Mouse (Mus musculus) embryonic stem cell, embryonic (primary cell): ENCODE measurements around the gene Wdr75.

Experiments
- CTCF ChIA-PET, 4 experiments: fragments of 300-600 bp in 2 of 4; fragments of 350-600 bp in 2 of 4; sonication (Branson Sonifier 250); formaldehyde crosslinking; loops; one replicate each; lab custom pipeline; 2022; ENCODE audit warnings: inconsistent platforms in 2 of 4; lab: Charles Lee
- POLR2A ChIA-PET, 4 experiments: fragments of 300-600 bp in 2 of 4; fragments of 350-600 bp in 2 of 4; sonication (Branson Sonifier 250); formaldehyde crosslinking; loops; one replicate each; lab custom pipeline; 2022; ENCODE audit warnings: antibody characterized with exemption in 4 of 4, inconsistent platforms in 1 of 4; lab: Charles Lee

Wdr75 gene

DNA sequence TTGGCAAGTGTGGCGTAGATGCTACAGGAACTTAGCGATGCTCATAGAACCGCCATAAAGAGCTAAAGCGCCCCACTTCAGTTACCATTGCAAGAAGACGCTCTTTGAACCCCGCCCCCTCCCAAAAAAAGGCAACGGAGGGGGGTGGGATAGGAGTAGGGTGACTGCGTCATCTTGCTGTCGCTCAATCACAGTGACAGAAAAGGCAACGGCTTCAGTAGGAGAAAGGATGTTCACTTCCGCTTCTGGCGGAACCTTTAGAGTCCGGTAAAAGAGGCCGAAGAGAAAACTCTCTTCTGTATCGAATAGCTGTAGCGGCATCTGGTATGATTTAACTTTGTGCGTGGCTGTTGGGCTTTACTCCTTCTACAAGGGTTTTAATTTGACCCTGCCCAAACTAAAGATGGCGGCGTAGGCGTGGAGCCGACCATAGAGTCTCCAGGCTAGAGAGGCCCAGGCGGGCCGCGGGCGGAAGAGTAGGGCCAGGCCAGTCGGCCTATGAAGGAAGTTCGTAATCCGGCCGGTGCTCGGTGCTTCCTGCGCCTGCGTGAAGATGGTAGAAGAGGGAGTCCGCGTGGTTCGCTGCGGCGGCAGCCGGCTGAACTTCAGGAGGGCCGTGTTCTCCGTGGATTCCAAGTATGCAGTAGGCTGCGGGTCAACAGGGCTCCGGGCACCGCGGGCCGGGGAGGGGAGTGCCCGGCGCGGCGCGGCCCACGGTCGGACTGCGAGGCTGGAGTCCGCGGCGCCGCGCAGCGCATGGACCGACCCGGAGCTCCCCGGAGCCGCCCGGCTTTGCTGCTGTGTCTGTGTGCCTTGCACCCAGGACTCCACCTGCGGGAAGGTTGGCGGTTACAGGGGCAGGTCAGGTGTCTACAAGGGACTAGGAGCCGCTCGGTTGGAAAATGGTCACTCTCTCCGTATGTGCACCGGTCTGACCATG lies at the start of gene Wdr75:
Gene Wdr75 (plus strand): TSS at position 198 of the 940 bp plus-strand sequence.
- POLR2A ChIA-PET, result interaction anchor here in 3 of 4 experiments (0.7 to 1.7 kb wide), 9 partner anchors 10 to 224 kb away, joined by 3 to 8 read pairs (median 3); no protein-coding TSS in a partner anchor

DNA sequence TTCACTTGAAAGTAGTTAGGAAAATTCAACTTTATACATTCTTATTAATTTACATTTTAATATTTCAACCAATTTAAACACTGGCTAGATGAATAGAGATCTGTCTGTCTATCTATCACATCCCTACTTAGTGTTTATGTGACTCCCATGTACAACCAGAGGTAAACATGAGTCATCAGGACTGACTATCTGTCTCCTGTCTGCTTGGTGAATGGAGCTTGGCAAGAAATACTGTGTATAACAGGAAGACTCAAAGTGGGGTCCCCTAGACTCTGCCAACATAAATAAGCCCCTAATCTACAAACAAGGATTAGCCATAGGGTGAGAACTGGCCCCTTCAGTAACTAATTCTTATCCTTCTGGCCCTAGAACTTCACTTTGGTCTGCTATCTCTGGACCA lies 39.1 kb upstream of the Wdr75 start:
- CTCF ChIA-PET, result no interaction called here
- POLR2A ChIA-PET, result interaction anchor here in 1 of 4 experiments (0.5 kb wide), 1 partner anchor 51 kb away, joined by 5 read pairs; no protein-coding TSS in a partner anchor

More for the DNA sequence above, at the start of gene Wdr75:
- CTCF ChIA-PET, result interaction anchor here in 1 of 4 experiments (0.7 kb wide), 1 partner anchor 343 kb away, joined by 5 read pairs; no protein-coding TSS in a partner anchor

DNA sequence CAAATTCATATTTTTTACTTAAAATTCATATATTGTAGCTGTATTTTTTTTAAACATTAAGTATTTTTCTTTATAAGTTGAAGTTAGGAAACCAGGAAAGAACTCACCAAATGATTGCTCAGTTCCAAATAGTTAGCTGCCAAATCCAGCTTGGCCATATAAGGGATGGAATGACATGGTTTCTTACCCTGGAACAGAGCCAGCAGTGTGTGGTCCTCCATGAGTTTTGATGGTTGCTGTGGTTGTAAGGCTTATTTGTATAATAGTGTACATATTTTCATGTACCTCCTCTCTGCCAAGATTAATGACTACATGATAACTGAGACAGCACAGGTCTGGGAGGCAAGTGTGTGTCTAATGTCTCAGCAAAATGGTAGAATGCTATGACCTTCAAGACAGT lies 38.3 kb upstream of the Wdr75 start:
- ChIA-PET POLR2A (interaction anchor here in 1 of 4 experiments (0.7 kb wide), 1 partner anchor 27 kb away, joined by 3 read pairs; no protein-coding TSS in a partner anchor), CTCF (interaction anchor here in 1 of 4 experiments (0.6 kb wide), 1 partner anchor 170 kb away, joined by 3 read pairs; no protein-coding TSS in a partner anchor)

DNA sequence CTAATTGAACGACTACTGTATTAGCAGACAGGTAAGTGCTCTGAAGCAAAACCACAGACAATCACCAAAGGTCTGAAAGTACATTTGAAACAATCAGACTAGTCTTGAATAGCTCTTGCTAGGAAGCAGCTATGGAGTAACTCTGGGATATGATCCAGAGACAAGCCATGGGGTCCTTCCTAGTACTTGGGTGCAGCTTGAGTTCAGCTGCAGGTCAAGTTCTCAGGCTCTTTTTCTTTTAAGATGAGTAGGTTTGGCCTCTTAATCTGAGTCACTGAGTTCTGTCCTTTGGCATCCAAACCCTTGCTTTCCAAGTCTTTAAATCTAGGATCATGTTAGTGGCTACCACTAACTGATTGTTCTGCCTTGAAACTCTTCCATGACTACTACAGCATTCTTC lies 37.0 kb upstream of the Wdr75 start:
- ChIA-PET CTCF (no interaction called here), POLR2A (interaction anchor here in 1 of 4 experiments (0.6 kb wide), 1 partner anchor 29 kb away, joined by 3 read pairs; no protein-coding TSS in a partner anchor)

DNA sequence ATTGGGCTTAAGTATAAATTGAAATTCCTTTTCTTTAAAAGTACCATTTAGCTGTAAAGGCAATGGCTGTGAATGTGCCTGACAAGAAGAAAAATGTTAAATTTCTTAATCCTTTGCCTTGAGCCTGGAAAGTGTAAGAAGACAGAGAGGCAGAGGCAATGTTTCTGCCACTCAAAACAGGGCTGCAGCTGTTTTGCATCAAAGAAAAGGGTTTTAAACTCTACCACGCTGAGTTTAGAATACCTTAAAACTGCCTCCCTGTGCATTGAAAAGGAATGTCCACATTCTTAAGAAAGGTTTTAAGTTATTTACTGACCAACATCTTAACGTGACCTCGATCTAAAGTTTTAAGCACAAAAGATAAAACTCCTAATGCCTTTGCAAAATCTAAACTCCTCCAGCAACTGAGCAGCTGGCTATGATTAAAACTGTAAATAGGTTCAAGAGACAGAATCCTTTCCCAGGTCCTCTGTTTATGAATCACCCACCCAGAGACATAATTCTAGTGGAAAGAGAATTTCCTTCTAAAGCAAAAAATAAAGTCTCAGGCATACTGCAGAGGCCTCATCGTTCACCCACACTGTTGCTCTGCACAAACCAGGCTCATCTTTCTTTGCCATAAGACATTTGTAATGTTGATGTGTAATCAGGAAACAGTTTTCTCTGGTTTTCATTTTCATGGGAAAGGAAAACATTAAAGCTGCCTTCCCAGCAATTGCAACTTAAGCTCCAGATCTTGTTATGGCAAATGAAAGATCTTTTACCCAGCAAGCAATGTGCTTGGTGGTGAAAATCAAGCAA lies 34.1 kb upstream of the Wdr75 start:
- ChIA-PET CTCF (interaction anchor here in 1 of 4 experiments (0.6 kb wide), 1 partner anchor 354 kb away, joined by 4 read pairs; no protein-coding TSS in a partner anchor), POLR2A (no interaction called here)

DNA sequence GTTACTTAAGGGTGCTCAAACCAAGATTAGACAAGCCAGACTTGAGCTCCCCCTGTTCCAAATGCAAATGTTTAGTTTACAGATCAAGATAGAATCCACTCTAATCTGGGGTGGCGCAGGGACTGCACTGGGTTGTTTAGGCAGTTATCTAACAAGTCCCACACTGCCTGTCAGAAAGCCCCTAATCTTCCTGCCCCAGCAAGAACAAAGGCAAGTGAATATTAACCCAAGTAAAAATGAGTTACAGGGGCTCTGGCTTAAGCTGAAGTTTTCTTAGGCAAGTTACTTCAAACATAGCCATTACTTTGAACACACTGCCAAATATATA lies 33.5 kb upstream of the Wdr75 start:
- ChIA-PET POLR2A (no interaction called here), CTCF (interaction anchor here in 1 of 4 experiments (0.6 kb wide), 1 partner anchor 82 kb away, joined by 3 read pairs; no protein-coding TSS in a partner anchor)

DNA sequence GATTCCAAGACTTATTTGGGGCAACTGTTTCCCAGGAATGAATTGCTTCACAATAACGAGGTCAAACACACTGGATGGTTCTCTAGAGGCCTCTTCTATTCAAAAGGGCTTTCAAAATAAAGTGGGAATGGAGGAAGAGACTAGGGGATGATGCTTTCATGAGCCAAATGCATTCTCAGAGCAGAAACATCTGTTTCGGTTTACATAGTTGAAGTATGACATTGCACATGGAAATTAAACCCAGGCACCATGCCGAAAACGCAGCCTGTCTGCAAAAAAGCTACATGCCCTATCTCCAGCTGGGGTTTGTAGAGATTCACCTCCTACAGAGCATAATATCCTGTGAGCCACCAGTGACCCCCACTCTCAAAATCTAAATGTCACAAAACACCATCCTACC lies 29.3 kb upstream of the Wdr75 start:
- ChIA-PET CTCF (interaction anchor here (0.5 to 1.6 kb wide), 10 partner anchors 12 to 1894 kb away, joined by 3 to 5 read pairs (median 3); no protein-coding TSS in a partner anchor), POLR2A (interaction anchor here in 1 of 4 experiments (0.6 kb wide), 1 partner anchor 1019 kb away, joined by 3 read pairs; no protein-coding TSS in a partner anchor)

DNA sequence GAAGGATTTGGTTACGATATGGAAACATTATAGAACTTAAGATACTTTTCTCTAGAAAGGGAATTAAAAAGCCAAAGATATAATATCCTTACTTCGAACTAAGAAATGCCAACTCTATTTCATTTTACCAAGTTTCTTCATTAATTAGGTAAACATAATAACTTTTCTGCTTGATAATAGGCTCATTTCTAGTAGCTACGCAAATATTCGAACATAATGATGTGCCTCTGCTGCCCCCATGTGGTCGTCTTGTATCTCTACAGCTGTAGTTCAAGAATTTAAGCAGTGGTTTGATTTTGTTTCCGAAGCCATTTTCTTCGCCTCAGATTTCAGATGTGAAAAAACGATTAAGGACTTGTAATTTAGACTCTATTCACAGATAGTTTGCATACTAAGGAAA lies 28.8 kb upstream of the Wdr75 start:
- POLR2A ChIA-PET, result no interaction called here
- CTCF ChIA-PET, result interaction anchor here (0.5 to 1.6 kb wide), 11 partner anchors 12 to 1895 kb away, joined by 3 to 5 read pairs (median 3); no protein-coding TSS in a partner anchor

DNA sequence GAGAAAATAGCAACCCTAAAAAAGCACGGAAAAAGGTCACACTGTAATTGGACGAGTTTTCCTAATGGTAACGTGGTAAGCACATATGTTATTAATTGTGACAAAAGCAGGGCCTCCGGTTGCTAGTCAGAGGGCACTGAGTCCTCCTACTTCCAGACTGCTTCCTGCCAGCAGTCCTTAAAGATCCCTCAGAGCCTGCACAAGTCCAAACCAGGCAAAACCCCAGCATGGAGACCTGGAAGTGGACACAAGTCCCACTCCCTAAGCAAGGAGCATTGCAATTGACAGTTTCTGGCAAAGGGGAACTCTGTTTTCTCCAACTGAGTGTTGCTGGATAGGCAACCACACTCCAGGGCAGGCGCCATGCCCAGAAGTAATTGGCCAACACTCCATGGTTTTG lies 27.4 kb upstream of the Wdr75 start:
- CTCF ChIA-PET, result no interaction called here
- POLR2A ChIA-PET, result no interaction called here

DNA sequence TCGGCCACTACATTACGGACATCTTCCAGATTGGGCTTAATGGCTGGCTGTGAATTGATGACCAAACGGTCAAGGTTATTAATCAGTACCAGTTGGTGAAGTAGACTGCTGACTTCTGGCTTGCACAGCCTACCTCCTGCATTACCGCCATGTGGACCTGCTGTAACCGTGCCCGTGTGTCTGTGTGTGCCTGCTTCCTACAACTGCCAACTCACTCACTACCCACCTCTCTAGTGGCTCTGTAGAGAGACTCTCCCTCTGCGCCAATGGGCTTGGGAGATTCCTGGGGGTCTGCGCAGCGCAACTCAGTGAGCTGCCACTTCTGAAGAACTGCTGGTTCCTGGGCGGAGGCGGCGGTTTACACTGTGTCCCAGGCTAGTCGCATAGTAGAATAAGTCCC lies 25.6 kb upstream of the Wdr75 start:
- ChIA-PET CTCF (no interaction called here), POLR2A (no interaction called here)

DNA sequence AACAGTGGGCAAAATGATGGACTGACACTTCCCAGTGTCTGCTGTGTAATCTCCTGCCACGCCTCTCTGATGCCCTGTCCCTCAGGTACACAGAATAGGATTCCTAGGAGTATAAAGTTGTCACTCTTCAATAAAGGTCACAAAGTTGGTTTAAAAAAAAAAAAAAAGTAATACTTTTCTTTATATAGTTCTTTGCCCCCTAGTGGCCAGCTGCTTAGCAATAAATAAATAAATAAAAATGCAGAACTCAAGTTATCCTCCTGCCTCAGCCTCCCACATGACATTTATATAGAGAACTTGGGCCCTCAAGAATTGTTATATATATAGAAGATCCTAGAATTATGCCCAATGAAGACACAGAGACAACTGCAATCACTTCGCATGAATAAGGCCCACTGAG lies 24.9 kb upstream of the Wdr75 start:
- CTCF ChIA-PET, result interaction anchor here in 1 of 4 experiments (0.6 to 0.7 kb wide), 3 partner anchors 16 to 644 kb away, joined by 3 read pairs; no protein-coding TSS in a partner anchor

DNA sequence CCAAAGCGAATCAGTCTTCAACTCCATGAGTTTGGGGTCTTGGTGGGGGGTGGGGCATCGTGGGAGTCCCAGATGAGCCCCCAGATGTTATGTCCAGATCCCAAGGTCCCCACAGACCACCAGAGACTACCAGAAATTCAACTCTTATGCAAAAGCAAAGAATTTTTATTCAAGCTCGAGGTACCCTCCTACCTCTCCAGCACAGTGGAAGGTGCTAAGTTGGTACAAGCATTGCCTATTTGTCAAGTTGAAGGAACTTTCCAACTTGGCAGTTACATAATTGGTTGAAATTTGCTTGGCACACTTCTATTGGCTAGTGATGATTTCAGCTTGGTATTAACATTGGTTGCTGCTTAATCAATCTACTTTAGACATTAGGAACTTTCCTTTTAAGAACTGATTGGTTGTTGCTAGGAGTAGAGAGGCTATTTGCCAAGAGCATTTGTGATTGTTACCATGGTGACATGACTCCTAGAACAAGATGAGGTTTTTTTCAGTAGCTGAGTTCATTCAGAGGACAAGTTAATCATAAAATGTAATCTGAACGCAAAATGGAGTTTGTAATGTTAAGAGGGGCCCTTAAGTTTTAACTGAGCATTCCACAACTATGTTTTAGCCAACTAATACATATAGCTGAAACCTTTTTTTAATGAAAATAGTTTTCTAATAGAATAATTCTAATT lies 14.2 kb upstream of the Wdr75 start:
- CTCF ChIA-PET, result no interaction called here
- POLR2A ChIA-PET, result no interaction called here

More for the DNA sequence above, 24.9 kb upstream of the Wdr75 start:
- POLR2A ChIA-PET, result no interaction called here

DNA sequence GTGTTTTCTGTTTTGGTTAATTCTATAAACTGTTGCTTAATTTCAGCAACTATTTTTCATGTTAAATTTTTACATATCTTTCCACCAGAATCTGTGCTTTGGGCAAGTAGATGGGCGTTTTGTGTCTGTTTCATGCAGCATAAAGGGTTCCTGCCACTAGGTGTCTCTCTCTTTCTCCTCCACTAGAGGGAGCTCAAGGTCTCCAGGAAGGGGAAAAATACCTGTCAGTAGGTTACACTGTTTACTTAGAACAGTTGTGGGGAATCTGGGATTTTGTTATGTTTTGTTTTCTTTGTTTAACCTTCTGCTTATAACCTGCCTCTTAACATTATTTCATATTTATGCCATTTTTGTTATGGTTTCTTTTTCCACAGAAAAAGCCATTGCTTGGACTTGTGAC lies 21.9 kb downstream of the Wdr75 start:
- ChIA-PET POLR2A (interaction anchor here in 1 of 4 experiments (0.6 to 2.1 kb wide), 5 partner anchors 8 to 76 kb away, joined by 3 to 6 read pairs (median 5); no protein-coding TSS in a partner anchor), CTCF (interaction anchor here (0.6 to 1.5 kb wide), 11 partner anchors 11 to 609 kb away, joined by 3 to 11 read pairs (median 3); partner anchors contain the start of gene Dnah7c (in 1 of the 4))

DNA sequence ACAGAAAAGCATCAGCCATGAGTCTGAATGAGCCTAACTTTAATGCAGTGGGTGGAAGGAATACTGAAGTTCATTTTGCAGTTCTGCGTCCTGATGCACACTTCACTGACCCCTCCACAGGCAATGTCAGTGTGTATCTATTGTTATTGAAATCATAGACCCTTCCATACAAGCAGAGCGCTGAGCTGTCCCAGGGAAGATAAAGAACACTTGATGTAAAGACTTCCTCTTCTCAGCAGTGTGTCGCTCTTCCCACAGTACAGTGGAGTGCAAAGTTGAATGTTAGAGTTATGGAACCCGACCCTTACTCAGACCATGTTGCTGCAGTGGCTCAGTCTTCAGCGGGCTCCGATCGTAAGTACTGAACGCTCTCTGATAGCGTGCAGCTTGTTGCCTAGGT lies 23.6 kb downstream of the Wdr75 start:
- CTCF ChIA-PET, result no interaction called here
- POLR2A ChIA-PET, result interaction anchor here in 1 of 4 experiments (1.4 to 2.1 kb wide), 2 partner anchors 13 to 21 kb away, joined by 4 to 6 read pairs; no protein-coding TSS in a partner anchor

DNA sequence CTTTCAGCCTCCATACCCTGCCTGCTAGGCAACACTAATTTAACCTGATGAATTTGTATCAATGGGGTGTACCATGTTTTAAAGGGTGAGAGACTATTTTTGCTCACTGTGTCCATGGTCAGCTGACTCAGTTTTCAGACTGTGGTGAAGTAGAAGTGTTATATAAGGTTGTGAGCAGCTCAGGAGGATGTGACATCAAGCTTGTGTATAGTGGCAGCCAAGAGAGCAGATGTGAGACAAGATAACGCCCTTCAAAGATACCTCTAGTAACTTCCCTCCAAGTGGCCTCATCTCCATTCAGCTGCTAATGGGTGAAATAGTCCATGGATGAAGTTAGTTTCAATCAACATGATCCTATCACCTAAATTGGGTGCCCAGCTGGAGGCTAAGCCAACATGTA lies 29.5 kb downstream of the Wdr75 start:
- POLR2A ChIA-PET, result no interaction called here

DNA sequence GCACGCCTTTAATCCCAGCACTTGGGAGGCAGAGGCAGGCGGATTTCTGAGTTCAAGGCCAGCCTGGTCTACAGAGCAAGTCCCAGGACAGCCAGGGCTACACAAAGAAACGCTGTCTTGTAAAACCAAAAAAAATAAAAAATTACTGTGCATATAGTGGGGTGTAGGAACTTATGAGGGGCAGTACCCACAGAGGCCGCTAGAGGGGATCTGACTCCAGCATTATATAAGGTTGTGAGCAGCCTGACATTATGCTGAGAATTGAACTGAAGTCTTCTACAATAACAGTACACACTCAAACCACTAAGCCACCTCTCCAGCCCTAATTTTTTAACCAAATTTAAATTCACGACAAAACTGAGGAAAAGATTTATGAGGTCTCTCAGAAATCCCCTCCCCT lies 30.2 kb downstream of the Wdr75 start:
- POLR2A ChIA-PET, result no interaction called here

More for the DNA sequence above, 29.5 kb downstream of the Wdr75 start:
- CTCF ChIA-PET, result interaction anchor here in 1 of 4 experiments (0.9 kb wide), 1 partner anchor 194 kb away, joined by 3 read pairs; no protein-coding TSS in a partner anchor

DNA sequence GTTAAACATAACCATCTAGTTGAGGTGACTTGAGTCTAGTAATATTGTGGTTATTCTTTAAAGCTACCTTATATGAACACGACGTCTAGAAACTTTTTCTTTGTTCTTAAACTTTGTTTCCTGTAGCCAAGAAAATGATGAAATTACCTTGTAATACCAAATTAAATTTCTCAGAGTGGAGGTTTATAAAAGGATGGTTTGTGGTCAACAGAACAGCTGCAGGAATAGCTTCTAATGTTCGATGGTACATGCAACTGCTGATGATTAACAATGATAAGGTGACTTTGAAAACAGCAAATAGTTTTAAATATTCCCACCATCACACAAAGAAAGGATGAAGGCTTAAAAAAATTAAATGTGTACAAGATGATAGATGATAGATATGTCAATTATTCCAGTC lies 30.7 kb downstream of the Wdr75 start:
- POLR2A ChIA-PET, result no interaction called here
- CTCF ChIA-PET, result interaction anchor here in 1 of 4 experiments (0.7 kb wide), 1 partner anchor 592 kb away, joined by 3 read pairs; no protein-coding TSS in a partner anchor

More for the DNA sequence above, 30.2 kb downstream of the Wdr75 start:
- CTCF ChIA-PET, result interaction anchor here in 1 of 4 experiments (0.7 kb wide), 1 partner anchor 592 kb away, joined by 3 read pairs; no protein-coding TSS in a partner anchor

DNA sequence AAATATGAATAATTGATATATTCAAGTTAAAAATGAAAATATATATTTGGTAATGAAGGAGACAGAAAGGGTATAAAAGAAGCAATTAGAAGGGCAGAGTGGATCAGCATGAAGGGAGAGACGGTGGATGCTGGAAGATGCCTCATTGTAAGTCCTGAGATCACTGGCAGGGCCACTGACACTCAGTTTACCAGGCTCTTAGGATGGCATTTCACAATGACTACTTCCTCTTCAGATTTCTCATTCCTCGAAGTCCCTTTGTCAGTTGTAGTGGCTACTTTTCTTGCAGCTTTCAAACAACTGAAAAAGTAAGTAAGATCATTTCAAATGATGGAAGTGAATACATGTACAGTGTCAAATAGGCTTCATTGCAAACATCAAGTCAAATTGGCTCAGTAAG lies 31.2 kb downstream of the Wdr75 start:
- POLR2A ChIA-PET, result no interaction called here
- CTCF ChIA-PET, result no interaction called here
